Mouse (Mus musculus): ENCODE results near the gene Tgm7.
"Not testable (repeated sequence)": the region's sequence is repeated elsewhere in the genome, so short reads cannot be mapped to it uniquely, and the experiment has no call there.

The Tgm7 gene

DNA sequence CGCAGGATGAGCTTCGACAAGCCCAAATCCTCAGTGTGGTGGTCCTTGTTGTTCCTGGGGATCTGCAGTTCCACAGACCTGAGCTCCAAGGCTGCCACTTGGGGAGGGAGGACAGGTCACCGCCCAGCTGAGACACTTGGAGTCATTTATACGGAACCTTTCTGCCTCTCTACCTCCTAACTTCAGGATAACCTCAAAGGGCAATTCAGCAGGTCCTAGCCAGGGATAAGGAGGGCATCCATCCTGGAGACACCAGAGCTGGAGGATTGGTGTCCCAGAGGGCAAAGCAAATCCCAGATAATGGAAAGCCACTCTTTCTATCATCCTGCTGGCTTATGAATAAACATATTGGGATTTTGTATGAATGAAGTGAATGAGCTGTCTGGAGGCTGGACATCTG is at the start of gene Tgm7:
Tgm7 (minus strand) TSS at position 101 of the 400 bp plus-strand sequence.
- DNase-seq = no peak

DNA sequence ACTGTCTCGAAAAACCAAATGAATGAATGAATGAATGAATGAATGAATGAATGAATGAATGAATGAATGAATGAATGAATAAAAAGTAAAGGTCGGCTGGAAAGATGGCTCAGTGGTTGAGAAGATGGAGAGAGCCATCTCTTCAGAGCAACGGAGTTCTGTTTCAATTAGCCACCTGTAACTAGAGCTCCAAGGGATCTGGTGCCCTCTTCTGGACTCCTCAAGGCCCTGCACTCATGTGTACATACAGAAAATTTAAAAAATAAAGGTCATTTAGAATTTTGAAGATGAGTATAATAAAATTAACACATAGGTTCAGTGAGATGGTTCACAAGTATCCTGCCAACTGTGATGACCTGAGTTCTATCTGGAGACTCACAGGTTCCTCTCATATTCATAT is 43.5 kb upstream of the Tgm7 start:
- DNase-seq = no peak

DNA sequence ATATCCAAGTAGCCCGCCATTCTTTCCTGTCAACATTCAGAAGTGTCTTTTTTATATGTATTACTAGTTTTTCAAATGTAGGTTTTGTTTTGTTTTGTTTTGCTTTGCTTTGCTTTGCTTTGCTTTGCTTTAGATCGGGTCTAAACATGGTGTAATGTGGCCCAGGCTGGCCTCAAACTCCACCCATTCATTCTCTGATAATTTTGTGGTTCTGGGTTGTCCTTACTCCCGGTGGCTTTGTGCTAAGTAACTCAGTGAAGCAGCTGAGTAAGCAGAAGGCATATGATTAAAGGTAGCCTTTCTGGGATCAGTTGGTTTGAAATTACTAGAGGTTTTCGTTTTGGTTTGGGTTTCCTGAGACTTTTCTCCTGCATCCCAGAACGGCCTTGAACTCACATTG is 40.1 kb upstream of the Tgm7 start:
- no peak for DNase-seq

DNA sequence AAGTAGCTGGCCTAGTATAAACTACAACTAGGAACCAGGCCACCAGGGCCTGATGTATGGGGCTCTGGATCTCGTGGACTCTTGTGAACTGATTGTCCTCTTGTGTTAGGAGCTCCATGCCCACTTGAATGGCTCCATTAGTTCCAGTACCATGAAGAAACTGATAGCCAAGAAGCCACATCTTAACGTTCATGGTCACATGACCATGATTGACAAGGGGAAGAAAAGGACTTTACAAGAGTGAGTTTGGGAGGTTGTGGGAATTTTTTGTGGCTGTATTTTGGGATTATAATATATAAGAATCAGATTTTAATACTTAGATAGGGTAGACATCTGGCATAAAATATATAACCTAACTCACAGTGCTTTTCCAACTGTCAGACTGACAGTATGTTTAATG is 32.8 kb upstream of the Tgm7 start:
- DNase-seq = no peak

DNA sequence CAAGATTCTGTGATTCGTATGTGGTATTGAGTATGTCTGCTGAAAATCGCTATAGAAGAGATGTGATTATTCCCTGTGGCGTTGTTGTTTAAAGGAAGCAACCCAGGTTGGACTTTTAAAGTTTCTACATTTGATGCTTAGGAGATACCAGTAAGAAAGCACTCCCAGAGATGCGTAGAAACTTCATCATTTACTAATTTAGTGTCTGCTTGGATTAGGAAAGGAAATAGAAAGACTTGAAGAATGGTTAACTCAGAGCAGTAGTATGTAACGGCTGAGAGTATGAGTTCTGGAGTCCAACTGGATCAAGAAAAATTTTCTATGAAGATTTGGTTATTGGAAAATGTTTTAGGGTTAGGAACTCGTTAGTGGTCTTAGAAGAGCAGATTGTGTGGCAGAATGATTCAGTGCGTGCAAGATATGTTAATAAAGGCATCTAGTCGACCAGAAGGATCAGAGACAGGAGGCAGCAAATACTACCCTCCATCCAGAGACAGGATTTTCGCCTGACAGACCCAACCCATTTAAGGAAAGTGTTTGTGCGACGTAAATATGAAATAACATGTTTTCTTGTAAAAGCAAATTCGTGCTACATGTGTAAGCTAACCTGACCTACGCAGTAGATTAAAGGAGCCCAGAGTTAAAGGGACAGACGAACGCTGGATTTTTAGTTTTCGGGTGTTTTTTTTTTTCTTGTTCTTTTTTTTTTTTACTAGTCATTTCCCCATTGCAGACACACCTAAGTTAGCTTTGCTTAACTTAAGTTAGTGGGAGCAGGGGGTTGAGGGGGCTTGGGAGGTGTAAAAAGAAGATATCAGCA is 31.8 kb upstream of the Tgm7 start:
- DNase-seq = no peak

DNA sequence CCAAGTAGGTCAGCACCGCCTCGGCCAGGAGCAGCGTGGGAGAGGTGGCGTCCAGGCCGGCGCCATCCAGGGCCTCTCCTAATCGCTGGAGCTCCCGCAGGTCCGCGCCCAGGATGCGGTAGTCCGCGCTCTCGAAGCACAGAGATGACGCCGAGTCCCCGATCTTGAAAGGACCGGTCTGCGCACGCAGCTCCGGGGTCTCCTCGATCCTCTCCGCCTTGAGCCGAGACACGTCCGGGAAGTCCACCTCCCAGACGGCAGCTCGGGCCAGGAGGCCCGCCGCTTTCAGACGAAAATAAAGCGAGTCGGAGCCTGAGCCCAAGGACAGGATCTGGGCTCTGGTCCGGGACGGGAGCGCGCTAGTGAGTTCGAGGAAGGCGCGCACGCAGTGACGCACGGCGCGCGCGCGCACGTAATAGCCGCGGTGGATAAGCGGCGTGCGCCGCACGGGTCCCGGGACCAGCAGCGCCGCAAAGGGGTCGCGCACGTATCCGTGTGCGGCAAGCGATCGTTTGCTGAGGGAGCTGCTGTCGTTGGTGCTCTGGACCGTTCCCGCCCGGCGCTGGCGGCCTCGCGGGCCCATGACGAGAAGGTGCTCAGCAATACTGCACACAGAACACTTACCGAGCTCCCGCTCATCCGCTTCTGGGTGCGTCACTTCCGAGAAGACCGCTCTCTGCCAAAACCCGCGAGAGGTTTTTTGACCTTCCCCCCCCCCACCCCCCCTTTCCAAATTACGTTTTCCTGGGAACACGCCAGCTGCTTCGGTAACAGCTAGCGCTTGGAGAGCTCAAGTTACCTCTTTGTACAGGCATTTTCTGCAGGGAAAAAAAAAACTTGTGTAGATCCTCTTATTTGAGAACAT is 30.7 kb upstream of the Tgm7 start, which contains the start of the genes Adal and Lcmt2:
Adal (plus strand) TSS at position 411 of the 865 bp plus-strand sequence.
Lcmt2 (minus strand) TSS at position 636 of the 865 bp plus-strand sequence.
- DNase-seq = peak; percentile 91

DNA sequence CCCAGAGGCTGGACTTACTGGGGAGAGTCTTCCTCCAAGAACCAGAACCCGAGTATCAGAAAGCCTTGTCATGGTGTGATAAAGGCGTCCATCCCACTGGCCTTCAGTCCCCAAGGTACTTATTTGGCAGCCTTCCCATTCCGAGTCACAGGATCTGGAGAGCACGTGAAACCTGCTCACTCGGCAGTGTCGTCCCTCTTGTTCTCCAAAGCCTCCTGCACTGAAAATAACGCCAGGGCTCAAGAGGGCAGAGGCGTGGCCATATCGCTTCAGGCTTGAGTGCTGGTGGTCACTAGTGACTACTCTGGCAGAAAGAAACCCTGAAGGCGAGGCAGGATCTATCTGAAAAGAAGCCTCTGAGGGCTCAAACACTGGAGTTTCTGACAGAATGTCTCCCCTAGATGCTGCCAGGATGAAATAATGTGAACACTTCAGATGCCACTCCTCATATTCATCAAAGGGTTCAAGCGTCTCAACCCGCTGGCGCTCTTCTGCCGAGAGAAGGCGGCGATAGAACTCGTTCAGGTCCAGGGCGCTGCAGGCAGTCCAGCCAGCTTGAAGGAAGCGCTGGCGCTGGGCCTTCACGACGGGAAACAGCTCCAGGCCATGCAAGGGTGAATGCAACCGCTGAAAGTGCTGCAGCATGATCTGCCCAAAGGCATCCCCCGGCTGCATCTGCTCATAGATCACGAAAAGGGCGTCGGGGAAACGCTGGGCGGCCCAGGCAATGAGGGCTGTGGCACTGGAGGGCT is 29.8 kb upstream of the Tgm7 start:
- no peak for DNase-seq

DNA sequence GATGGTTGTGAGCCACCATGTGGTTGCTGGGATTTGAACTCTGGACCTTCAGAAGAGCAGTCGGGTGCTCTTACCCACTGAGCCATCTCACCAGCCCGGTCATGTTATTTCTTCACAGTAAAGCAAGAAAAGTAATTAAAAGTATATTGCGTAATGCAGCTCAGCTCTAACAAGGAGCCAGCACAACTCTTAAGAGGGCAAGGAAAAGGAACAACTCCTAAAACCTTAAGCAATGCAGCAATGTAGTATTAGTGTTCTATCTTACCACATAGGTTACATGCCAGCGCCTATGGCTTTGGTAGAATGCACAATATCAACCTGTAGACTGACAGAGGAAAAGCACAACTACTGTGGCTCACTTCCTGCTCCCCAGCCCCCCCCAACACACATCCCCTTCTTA is 27.8 kb upstream of the Tgm7 start:
- DNase-seq = peak; percentile 8

DNA sequence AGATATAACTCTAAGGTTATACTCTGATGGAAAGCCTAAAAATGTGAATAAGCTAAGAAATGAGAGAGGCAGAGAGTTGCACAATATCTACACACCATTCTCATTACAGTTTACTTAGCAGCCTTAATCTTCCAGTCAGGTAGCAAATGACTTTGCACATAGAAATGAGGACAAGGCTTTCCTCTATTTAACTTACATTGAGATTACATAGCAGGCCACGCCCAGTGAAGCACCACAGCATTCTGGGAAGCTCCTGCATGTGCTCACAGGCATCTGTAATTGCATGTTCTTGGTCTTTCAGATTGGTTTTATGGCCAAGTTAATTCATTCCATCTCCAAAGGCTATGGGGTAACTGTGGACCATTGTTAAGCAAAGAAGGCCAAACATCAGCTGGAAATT is 23.2 kb upstream of the Tgm7 start:
- DNase-seq = no peak

DNA sequence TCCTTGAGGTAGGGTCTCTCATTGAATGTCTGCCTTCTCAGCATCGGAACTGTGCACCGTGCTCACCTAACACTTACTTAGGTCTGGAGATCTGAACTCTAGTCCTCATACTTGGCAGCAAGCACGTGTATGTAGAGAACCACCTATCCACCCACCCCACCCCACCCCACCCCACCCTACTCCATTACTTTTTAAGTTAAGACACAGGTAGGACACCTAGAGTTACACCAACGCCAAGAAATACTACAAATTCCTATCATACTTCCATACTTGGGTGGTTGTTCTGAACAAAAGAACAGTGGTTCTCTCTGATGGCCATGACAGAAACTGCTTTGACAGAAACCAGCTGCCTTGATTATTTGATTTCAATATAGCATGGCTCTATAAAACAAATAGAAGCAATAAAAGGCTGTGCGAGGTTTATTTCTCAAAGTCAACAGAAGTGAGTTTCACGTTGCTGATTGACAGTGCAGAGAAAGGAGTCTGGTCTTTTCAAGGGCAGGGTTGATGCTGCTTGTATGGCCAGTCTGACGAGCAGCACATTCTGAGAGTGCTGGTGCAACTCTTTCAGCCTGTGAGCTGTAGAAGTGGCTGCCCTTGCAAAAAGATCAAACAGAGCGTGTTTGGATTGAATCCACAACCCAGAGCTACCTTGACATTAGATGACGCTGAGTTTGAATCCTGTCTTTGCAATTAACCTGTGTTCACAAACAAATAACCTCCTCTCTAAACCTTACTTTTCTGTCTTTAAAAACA is 19.4 kb upstream of the Tgm7 start:
- no peak for DNase-seq

DNA sequence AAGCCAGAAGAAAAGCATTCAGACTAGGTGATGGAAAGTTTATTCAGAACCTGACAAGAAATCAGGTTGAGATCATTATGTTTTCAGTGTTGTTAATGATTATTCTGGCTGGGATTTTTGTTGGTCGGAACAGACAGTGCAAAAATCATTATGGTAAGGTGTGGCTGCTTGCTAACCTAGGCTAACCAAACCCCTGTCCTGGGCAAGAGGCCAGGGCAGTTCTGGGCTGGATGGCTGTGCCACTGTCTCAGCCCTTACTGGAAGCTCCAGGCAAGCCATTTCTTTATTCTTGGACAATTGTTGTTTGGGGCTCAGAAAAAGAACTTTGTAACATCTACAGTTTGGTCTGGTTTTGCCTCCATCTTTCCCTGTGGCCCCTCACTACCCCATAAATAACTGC is 17.9 kb upstream of the Tgm7 start:
- no peak for DNase-seq

DNA sequence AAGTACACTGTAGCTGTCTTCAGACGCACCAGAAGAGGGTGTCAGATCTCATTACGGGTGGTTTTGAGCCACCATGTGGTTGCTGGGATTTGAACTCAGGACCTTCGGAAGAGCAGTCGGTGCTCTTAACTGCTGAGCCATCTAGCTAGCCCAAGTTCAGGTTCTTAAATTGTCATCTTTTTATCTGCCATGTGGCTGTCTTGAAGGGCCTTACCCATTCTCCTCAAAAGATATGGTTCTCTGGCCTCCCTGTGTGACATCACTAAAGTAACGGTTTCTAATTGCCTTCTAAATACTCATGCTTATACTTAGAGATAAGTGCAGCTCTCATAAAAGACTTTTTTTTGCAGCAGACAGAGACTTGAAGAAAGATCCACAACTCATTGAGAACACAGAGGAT is 16.7 kb upstream of the Tgm7 start:
- not testable (repeated sequence) for DNase-seq

DNA sequence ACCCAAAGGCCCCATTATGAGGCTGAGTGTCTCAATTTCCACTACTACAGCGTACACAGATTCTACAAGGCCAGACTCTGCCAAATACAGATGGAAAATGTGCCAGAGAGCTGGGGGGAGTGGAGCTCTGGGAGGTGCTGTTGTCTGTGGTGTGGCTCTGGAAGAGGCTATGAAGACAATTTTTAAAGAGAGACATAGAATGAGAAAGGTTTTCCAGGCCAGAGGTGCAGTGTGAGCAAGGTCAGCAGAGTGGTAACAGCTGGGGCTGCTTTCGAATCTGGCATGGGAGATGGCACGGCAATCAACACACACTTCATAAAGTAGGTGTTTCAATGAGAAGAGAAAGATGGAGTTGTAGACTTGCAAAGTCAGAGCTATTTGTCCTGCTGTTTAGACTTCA is 9.7 kb upstream of the Tgm7 start:
- no peak for DNase-seq

DNA sequence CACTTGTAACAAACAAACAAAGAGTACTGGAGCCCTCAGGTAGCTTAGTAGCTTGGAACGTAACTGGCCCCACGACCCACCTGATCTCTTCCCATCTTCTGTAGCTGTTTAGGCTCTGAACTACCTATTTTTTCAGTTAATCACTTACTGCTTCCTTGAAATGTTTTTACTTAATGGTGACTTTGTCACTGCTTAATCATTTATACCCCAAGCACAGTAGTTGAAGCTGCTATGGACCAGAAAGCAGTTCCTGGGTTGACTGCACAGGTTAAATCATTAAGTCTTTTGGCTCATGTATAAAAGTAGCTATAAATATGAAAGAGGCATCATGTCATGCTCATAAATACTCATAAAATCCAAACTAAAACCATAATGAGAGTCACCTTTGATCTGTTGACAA is 5.8 kb upstream of the Tgm7 start:
- no peak for DNase-seq

DNA sequence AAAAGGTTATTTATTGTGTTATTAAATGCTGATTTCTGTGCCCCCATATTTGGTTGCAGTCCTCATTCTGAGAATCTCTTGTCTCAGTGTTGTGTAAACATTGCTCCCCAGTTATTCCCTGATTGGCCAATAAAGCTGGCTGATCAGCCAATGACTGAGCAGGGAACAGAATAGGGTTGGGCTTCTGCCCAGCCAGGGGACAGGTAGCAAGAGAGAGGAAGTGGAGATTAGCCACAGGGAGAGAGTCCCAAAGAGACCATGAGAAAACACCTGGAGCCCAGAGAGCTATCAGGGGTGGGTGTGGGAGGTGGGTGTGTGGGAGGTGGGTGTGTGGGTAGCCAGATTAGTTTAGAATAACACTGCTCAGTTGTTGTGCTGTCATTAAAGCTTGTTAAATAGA is 3.7 kb downstream of the Tgm7 start:
- DNase-seq = no peak

DNA sequence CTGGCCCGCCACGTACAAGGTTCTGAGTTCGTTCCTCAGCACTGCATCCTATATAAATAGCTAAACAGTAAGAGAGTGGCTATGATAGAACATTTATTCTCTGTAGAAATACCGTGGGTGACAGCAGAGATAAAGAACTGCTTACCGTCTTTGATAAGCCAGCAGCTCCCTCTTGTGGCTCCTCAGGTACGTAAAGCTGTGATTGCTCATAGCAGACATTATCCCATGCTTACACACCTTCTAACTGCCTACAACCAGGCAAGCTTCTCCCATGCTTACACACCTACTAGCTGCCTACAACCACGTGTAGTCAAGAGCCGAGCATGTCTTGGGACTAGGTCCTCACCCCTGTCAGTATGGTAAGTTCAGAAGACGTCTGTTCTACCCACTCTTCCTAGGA is 7.5 kb downstream of the Tgm7 start:
- peak; percentile 73 for DNase-seq

DNA sequence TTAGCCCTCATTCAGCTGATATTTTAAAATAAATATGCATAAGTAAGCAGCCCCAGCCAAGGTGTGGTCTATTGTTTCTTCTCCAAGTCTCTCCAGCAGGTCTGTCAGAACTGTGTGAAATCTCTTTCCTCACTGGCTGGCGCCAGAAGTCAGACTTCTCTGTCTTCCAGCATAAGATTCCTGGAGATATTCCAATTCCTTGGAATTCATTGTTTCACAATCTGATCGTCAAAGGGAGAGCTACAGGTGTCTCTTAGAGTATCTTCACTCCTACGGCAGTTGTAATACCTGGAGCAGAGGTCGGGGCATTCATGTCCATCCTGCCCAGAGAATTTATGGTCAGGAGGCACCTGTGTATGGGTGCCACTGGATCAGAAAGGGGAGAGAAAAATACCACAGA is 19.8 kb downstream of the Tgm7 start:
- no peak for DNase-seq

DNA sequence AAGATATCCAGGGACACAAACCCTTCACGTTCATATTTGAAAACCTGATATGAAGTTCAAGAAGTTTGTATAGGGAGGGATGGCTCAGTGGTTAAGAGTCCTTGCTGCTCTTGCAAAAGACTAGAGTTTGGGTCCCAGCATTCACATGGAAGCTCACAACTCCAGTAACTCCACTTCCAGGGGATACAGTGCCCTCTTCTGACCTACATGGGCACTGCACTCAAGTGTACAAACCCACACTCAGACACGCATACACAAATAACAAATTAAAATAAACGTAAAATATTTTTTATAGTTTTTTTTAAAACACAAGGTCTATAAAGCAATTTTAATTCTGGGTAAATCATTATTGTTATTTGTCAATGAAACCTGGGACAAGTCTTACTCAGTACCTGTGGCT is 21.1 kb downstream of the Tgm7 start:
- DNase-seq = no peak

DNA sequence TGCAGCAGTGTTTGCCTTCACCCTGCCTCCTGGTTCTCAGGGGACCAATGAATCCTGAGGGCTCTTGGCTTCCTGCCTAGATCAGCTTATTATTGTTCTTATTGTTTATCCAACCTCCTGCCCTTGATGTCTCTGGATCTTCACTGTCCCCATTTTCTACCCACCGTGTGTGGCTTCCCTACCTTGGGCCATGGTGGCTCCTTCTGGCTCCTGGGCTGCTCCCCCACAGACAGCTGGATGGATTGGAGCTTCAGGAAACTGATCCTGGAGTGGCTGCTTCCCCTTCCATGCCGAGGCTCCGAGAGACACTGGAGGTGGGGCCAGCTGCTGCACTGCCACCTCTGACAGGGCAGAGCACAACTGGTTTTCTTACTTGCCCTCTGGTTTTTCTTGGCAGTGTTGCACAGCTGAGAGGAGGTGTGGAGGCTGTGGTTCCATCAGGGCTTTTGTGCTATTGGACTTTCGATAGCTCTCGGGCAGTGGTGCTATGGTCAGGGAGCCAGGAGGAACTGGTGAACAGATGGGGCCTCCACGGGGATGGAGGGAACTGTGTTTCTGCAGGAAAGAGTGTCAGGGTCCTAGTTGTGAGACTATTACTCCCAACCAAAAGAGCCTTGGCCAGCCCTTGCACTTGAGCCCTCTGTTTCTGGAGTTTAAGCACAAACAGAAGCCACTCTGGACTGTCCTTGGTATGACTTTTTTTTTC is 24.0 kb downstream of the Tgm7 start, which contains the start of gene Tgm5:
Tgm5 (minus strand) TSS at position 362 of the 706 bp plus-strand sequence.
- no peak for DNase-seq

DNA sequence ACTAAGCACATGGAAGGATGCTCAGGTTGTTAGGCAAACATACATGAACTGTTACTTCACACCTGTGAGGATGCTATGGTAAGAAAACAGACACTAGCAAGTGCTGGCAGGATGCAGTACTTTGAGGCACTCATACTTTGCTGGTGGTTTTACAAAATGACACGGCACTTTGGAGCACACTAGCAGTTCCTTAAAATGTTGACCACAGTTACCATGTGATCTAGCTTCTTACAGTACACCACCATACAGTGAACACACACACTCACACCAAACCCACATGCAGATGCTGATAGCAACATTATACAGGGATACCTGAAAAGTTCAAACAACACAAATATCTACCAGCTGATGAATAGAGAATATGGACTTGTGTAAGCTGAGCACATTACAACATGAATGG is 27.0 kb downstream of the Tgm7 start:
- DNase-seq = no peak

DNA sequence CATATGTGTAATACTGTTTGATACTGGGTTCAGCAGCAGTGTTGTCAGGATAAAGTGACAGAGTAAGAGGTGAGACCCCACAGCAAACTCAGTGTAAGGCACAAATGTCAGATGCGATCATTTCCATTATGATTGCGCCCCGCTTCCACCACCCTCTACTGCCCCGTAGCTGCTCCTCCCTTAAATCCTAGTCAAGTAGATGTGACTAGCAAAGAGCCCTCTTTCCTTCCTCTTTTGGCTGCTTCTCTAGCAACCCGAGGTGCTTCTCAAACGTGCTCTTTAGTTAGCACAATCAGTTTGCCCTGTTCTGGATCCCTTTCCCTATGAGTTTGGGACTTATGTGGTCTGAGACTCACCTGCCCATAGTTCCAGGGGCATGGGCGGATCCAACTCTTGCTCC is 34.8 kb downstream of the Tgm7 start:
- DNase-seq = no peak

DNA sequence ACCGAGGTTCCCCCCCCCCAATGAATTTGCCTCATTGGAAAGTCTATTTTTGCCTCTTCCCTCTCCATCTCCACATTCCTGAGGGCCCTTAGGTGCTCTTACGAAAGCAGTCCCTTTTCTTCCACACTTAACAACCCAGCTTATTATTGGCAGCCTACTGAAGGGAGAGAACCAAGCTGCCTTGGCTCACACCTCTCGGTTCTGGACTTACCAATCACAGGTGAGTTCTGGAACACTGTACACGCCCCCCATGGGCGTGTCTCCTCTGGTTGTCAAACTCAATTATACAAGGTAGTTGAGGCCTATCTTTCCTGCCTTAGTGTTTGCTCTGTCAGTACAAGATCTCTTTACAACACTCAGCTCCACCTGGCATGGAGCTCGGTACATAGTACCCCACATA is 37.7 kb downstream of the Tgm7 start:
- no peak for DNase-seq

All from thymus, postnatal 14 days (tissue).